Mouse (Mus musculus) C2C12 (cell line): ENCODE data around the gene Chst8.

Experiments
- CTCF ChIP-seq: IDR thresholded peaks from one replicate; pipeline ENCODE4 v1.5.1; 2011; ENCODE audit not compliant: control insufficient read depth, insufficient read depth, insufficient read length
- FOSL1 ChIP-seq: IDR thresholded peaks from one replicate; pipeline ENCODE4 v1.8.0; 2011; ENCODE audit warnings: mild to moderate bottlenecking, low read length; ENCODE audit not compliant: poor library complexity, insufficient read depth, severe bottlenecking
- MYOG ChIP-seq: IDR thresholded peaks from one replicate; pipeline ENCODE4 v1.6.1; 2011; ENCODE audit not compliant: control insufficient read depth, insufficient read length; ENCODE audit errors: extremely low read depth
- USF1 ChIP-seq: IDR thresholded peaks from one replicate; pipeline ENCODE4 v1.6.1; 2011; ENCODE audit warnings: low read depth, mild to moderate bottlenecking, control low read depth, moderate library complexity

- TF ChIP-seq CTCF (no peak), USF1 (no peak), FOSL1 (no peak), MYOG (no peak)
These were observed 55.0 kb downstream of the Chst8 start for GRCm38 (mm10) chr7:34757513-34757912.
